Mouse (Mus musculus): Measurements from ENCODE around the gene Sowahb. TPM values are rescaled to one million over a fixed set of nuclear protein-coding genes. Genes with fewer than 3 reads are reported as not detected.

Sowahb gene
- polyA plus RNA-seq, 1 experiment from 2014 or later: 0.25 TPM

Other genes with a start within 250 kb of the Sowahb start
- 241 and 243 TPM in 2 replicates for gene Sept11, start 48.4 kb upstream of the Sowahb start, polyA plus RNA-seq (2014; fragmentation: Nextera tagmentation; extraction: Ambion mirVana)
- 160 and 164 TPM in 2 replicates for gene Ccni, start 161.5 kb upstream of the Sowahb start, polyA plus RNA-seq (2014; fragmentation: Nextera tagmentation; extraction: Ambion mirVana)
- 1.8 and 2.4 TPM in 2 replicates for gene 2010109A12Rik, start 161.5 kb upstream of the Sowahb start, polyA plus RNA-seq (2014; fragmentation: Nextera tagmentation; extraction: Ambion mirVana)
- gene Ccng2, start 222.2 kb upstream of the Sowahb start, polyA plus RNA-seq (2014; fragmentation: Nextera tagmentation; extraction: Ambion mirVana): 96.1 and 102 TPM in 2 replicates